Mouse (Mus musculus) urinary bladder, postnatal 25 days (tissue): ENCODE measurements around the gene Phxr2.
"Not testable (repeated sequence)": the region's sequence is repeated elsewhere in the genome, so short reads cannot be mapped to it uniquely, and the experiment has no call there.

Source experiments
- DNase-seq: peaks from one replicate; pipeline ENCODE4 v3.0.0; 2022; ENCODE audit warnings: low spot score

The Phxr2 gene

DNA sequence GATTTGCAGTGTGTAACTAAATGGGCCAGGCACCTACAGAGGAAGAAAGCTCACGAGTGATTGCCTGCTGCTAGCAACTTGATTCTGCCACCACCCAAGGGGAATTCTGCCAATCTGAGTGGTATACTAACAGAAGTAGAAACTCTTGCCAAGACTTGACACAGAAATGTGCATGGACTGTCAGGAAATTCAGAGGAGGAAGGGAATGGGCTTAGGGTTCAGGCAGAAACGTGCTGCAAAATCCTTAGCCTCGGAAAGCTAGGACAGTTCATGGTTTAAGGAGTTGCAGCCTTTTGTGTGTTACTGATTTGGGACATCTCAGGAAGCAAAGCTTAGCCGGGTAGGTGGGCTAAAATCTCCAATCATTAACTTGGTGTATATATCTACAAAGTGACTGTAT is at the start of gene Phxr2:
TSS of gene Phxr2 (minus strand) at position 101 of the 400 bp plus-strand sequence.
- no peak for DNase-seq

DNA sequence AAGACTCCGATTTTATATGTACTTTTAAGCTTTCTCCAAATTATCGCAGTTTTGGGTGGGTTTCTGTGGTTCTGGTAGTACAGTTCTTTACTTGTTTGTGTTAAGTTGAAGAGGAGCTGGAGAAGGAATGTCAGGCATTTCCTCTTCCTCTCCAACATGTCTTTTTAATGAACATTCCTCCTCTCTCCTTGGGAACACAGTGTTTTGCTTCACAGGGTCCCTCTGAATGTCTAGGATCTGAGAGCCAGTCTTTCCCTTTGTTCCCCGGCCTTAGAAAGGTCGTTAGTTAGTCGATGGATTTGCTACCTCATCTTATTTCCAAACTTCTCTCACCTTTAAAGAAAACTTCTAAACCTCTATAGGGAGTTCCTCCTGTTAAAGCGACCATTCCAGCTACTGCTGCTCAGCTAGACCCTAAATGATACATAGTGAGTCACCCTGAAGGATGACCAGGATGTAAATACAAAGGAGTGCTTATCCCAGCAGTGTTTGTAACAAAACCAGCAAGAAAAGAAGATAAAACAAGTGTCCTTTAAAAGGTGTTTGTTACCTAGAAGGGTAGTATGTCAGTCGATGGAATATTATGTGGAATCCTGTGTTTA is 46.9 kb upstream of the Phxr2 start:
- no peak for DNase-seq

DNA sequence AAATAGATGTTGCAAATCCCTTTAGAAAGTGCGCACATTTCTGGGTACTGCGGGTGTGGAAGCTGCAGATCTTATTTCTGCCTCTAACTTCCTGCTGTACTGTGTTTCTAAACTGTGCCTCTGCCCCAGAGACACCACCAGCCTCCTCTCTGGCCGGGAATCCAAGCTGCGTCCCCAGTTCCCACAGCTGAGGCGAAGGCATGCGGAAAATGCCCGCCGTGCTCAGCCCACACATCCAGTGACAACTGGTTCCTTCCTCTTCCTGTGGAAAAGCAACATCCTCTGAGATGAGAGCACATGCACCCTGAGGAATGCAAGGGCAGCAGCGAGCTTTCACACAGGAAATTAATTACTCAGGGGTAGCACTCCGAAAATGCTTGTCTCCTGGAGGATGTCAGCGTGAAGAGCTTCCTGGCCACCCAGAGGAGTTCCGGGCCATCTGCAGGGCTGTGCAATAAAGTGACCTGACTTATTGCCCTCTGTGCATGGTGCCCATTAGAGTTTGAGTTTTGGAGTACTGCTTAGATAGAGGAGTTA is 45.9 kb upstream of the Phxr2 start:
- no peak for DNase-seq

DNA sequence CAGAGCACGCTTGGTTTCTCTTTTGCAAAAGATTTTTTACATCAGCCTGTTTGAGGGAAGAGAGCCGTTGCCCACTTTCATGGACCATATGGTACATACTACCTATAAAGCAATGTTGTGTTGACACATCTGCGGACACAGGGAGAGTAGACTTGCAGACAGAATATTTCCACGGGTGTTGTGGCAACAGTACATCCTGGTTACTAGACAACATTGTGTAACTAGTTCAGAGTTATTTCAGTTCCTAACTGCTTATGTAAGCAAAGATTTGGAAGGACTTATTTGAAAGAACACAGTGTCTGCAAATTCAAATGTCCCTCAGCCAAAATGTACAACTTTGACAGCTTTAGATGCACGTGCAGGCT is 43.6 kb upstream of the Phxr2 start:
- no peak for DNase-seq

DNA sequence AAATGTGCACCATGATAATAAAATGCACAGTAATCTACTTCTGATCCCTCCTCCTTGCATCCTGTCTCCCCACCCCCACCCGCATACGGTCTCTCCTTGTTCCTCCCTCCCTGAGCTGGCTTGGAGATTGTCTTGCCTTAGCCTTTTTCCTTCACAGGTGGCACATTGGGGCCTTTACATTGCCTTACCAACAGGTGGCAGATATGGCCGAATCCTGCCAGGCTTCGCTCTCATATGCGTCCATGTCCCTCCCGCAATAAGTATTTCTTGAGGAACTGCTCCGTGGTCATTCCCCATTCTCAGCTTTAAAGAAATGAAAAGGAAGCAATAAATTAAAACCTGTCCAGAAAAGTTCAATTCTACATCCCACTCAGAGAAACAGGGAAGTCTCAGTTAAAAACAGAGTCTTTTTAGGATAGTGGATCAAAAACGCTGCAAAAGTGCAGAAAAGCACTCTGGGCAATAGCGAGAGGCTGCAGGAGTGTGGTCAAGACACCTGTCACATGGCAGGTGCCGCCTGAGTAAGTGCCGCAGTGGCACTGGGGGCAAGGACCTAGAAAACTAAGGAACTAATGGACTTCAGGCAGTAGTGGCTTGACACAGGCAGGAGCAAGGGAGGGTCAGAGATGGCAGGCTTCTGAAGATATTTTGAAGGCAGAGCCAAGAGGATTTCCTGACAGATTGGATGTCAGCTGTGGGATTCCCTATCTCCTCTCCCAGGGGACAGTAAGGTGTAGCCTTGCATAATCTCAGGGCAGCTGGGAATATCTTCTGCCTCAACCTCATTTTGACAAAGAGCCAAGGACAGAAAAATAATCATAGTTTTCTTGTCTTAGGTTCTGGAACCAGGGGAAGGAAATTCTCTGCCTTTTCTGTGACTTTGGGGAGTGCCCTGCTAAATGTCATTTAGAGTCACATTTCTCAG is 43.0 kb upstream of the Phxr2 start:
- DNase-seq: no peak

DNA sequence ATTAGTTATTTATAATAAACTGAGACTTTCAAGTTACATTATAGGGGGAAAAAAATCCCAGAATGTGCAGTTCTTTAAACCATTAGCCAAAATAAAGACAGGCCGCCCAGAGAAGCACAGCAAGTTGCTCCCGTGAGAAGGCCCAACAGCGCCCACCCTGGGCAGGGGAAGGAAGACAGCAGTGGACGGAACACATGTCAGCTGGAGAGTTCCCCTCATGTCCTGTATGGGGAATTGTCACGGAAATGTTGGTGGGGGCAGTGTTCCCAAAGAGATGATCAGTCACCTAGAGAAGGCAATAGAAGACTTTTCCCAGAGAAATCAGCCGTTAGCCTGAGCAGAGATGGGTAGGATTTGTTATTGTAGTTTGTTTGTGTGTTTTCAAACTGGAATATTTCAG is 42.3 kb upstream of the Phxr2 start:
- no peak for DNase-seq

DNA sequence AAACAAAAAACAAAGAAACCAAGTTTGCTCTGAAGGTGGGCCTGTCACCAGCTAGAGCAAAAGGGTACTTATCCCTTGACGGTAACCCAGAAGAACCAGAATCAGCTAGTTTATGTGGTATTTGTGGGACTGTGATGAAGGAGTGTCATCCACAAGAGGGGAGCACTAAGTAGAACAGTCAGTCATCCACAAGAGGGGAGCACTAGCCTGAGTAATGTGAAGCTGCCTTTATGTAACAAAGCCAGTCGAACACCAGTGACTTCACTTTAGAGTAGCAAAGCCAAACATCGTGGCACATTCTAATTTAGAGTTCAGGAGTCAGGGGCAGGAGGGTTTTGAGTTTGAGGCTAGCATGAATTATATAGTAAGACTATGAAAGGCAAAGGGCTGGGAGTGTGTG is 40.3 kb upstream of the Phxr2 start:
- DNase-seq: no peak

DNA sequence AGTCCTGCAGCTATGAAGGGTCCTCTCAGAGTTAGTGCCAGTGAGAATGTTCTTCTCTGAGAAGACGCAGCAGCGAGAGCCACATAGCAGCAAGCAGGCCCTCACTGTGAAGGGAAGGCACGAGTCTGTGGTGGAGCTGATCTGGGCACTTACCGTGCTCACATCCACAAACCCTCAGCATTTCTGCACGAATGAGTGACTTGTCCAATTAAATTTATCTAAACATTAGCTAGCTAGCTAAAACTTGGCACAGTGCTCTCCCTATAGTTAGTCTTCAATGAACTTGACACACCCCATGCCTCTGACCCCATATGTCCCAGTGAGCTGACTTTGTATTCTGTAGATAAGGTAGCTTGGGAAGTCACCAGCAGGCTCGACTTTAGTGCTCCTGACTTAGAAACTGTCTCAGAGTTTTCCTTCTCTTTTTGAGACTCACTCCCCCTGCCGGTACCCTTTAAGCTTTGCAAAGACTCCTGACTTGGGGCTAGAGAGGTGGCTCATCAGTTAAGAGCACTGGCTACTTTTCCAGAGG is 39.7 kb upstream of the Phxr2 start:
- no peak for DNase-seq

DNA sequence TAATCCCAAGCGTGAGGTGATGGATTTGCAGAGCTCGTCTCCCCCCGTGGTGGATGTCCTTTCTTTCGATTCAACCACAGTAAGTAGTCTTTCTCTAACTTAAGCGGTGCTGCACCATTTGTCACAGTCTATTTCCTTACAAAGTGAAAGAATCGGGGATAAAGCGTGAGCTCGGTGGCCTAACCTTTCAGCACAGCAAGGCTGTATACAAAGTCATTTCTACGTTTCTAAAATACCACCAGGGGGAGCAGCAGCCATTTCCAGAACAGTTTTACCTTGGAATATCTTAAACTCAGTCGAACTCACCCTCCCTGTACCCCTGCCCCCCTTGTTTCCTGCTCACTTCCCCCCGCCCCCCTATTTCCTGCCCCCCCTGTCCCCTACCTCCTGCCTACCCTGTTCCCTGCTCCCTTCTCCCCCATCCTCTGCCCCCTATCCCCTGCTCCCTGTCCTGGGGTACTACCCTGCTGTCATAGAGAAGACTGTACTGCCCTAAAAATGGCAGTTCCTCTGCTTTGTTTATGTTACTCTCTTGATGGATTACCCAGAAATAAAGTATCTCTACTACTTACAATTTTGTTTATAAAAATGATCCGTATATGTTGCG is 38.8 kb upstream of the Phxr2 start:
- no peak for DNase-seq

DNA sequence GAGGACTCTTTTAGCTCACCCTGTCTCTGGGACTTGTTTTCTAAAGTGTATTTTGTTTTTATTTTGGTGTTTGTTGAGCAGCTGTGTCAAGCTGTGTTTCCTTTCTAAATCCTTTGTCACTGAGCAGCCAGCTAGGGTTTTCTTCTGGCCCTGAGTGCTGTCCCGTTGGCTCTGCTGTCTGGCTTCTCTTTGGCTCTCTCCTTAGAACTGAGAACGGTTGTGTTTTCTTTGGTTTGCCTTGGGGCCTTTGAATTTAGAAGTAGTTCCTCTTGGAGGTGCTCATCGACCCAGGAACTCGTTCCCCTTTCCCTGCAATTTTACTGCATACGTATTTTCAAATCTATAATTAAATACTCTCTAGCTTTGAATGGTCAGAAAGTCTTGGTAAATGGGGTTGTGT is 36.9 kb upstream of the Phxr2 start:
- no peak for DNase-seq

DNA sequence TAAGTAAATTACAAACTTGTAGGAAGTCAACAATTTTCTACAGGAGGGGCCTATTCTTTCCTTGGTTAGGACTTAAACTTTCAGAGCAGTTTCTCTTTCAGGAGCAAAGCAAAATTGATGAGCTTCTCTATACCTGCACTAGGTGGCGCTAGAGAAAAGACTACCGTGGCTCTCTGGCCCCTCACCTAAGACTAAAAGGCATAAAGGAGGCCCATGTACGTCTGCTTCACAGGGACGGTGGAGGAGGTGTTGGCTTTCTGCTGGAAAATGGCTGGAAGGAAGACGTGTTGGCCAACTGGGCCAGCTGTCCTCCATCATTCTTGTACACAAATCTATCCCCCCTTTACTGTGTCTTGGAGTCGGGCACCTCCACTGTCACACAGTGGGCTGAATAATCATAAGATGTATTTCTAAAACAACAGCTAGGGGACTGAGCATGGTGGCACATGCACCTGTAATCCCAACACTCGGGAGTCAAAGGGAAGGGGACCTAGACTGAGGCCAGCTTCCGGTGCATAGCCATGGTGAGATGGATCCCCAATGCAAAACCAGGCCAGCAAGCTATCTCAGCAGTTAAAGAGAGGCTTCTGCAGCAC is 36.0 kb upstream of the Phxr2 start:
- no peak for DNase-seq

DNA sequence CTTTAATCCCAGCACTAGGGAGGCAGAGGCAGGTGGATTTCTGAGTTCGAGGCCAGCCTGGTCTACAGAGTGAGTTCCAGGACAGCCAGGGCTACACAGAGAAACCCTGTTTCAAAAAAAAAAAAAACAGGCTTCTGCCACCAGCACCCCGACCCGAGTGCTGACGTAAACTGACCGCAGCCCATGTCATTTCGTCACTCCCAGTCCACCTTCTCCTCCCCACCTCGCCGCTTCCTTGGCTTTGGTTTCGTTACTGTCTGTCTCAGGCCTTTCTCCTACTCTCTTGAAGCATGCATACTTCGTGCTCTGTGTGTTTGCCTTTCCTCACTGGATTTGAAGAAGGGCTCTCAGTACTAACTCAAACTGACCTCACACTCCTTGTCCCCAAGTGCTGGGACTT is 31.6 kb upstream of the Phxr2 start:
- not testable (repeated sequence) for DNase-seq

DNA sequence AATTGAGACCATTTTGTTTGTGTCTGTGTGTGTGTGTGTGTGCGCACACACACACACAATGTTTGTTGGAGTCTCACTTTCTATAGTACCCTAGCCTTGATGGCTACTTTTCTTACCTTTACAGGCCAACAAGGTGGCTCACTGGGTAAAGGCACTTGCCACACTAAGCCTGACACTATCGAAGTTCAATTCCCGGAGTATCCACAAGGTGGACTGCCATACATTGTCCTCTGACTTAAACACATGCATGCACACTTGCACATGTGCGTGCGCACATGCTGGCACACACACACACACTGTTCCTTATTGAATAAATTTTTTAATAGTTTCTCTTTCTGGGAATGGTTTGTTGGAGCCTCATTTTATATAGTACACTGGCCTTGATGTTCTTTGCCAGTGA is 30.7 kb upstream of the Phxr2 start:
- DNase-seq: no peak

DNA sequence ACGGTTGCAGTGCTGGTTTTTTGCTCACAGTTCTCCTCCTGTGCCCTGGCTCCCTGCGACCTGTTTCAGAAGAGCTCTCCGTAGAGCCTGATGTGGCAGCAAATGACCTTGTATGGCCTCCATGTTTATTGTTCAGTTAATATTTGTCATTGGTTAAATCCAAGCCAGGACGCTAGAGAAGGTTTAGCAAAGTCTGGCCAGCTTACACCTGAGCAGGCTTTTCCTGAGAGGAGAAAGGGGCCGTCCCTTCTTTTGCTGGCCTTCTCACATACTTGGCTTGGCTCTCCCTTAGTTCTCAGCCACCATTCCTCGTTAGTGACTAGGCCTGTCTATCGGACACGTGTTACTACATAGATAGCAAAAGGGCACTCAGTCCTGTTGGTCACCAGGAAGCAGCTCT is 28.5 kb upstream of the Phxr2 start:
- no peak for DNase-seq

DNA sequence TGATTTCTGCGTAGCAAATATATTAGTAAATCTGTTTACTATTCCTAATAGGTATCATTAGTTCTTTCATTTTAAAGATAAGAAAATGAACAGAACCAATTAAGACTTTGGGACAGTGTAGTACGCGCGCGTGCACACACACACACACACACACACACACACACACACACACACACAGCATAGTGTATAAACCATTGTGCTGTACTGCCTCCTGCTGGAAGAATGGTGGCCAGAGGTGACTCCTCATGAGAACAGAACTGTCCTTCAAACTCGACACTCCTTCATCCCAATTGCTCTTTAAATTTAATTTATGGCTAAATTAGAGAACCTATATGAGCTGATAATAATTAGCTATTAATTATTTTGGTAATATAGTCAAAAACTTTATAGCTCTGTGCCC is 25.9 kb upstream of the Phxr2 start:
- DNase-seq: no peak

DNA sequence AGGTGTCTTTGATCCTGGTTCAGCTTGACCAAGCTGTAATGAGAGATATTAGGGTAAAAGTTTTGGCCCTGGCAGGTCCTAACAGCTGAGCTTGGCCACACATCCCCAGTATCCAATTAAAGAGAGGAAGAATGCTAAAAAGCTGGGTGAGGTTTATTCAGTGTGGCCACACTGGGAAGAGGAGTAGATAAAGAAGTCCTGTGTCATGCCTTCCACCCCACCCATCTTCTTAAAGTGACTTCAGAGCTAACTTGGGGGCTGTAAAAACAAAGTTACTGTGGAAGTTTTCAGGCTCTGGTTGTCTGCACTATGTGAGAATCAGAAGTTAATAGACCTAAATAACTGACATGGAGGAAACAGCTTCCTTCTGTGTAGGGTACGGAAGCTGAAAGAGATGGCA is 25.5 kb upstream of the Phxr2 start:
- DNase-seq: no peak

DNA sequence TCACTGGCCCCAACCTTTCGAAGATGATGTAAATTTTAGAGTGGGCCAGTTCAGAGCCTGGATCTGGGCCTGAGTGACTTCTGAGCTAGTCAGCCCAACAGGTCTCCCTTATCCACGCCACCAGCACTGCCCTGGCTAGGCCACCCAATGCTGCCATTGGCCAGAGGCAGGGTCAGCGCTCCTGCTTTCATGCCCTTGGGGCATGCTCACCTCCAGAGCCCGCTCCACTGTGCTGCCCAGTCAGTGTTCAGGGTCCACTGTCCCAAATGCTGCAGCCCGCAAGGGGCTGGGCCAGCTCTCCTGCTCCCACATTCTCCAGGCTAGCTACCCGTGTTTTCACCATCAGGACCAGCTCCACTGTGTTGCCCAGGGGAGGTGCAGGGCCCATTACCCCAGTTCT is 23.9 kb upstream of the Phxr2 start:
- no peak for DNase-seq

DNA sequence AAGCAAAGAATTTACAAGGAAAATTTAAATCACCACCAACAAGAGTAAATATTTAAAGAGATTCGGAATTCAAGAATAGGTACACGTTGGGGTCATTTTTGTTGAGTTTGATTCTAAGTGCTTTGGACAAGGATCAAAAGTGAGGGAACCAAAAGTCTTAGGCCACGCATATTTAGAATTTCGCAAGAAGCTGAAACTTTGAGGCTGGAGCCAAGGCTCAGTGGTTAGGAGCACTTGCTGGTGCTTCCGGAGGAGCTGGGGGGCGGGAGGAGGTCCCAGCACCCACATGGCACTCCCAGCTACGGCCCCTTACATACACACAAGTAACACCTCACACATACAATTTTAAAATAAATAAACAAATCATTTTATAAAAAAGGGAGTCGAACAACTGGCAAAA is 20.5 kb upstream of the Phxr2 start:
- DNase-seq: no peak

DNA sequence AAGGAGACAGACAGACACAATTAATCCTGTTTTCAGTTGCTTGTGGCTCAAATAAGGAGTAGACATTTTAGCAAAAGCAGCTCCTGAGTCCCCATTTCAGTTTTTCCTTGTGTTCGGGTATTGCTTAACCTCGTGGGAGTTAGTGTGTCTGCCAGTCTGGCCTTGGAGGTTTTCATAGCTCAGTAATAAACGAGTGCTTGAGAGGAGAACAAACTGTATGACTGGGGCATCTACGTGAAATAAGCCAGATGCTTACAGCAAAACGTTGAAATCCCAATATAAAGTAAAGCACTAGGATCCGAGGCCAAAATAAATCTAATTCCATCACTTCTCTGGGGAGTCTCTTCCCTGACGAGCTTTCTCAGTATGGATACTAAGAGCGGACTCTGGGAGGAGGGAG is 19.5 kb upstream of the Phxr2 start:
- no peak for DNase-seq

DNA sequence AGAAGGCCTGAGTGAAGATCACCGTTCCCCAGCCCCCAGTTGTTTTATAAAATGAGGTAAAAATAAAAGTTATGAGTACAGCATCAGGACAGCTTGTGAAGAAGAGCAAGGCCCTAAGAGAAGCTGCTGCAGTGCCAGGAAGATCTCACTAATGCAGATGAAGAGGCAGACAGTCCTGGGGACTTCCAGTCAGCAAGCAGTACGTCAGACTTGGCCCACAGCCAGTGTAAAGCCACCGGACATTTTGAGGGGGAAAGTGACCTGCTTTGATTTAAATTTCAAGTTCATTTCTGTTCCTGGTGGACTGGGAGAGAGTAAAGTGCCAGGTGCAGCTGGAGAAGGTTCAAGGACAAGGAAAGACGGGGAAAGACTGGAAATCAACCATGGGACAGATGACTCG is 10.2 kb upstream of the Phxr2 start:
- DNase-seq: no peak

DNA sequence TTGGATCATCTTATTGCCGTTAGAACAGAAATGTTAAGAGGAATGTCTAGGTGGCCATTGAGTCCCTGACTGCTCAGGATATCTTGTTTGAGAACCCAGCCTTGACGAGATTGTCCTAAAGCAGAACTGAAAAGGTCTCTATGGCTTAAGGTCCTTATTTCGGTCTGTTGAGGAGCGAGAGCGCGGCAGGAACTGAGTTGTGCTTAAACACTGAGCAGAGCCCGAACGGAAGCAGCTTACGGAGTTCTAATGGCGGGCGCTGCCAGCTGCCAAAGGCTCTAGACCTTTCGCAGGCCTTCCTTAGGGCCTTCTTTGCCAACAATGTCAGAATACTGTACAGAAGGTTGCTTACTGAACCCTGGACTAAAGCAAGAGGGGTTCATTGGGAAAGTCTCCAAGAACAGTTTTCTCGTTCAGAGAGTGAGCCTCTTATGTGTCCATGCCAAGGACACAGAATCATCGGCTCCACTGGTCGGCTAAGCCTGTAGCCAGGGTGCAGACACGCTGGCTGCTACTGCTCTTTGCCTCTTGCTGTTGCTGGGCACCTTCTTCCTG is 7.3 kb upstream of the Phxr2 start:
- DNase-seq: no peak

DNA sequence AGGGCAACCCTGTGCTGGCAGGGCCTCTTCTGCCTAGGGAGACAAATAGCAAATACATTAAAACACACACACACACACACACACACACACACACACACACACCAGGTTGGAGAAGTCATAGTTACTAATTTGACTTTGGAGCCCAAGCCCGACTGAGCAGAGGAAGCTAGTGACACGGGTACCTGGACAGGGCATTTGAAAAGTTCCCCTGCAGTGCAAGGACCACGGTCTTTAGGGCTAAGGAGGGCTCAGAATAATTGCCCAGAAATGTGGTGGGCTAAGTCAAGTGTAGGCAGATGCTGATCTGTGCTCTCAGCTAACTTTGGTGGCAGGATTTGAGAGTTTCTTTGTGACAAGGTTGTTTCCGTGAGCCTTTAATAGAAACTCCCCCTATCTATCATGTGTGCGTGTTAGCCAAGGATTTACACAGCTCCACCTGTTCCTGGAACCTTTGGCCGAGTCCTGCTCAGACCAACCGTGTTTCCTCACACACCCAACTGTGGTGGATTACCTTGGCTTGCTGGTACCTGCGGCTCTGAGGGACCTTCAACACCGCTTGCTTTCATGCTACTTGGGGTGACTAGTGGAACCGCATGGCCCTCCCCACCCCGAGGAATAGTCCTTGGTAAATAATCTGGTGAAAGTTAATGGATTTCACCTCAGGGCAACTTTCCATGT is 6.6 kb upstream of the Phxr2 start:
- DNase-seq: no peak
